Mouse (Mus musculus): ENCODE results near the gene P2rx7. TPM values are rescaled to one million over a fixed set of nuclear protein-coding genes. Genes with fewer than 3 reads are reported as not detected.
"Not testable (repeated sequence)": the region's sequence is repeated elsewhere in the genome, so short reads cannot be mapped to it uniquely, and the experiment has no call there.

Gene P2rx7
- polyA plus RNA-seq, 1 experiment from 2014 or later, result 0.33 TPM

- no peak overlapping the region for H3K4me3 ChIP-seq
- no peak for DNase-seq (ENCODE audit: low spot score)
- H3K4me1 ChIP-seq, result peaks cover 46% of the 10 kb centered on the region
- H3K27ac ChIP-seq, result no peak overlapping the region
- H3K36me3 ChIP-seq, result 0 out of 2 replicates have a peak, but pooled peaks cover 3% of the 10 kb centered on the region
- H3K9me3 ChIP-seq, result no peaks in the 10 kb centered on the region
- H3K27me3 ChIP-seq (ENCODE audit: insufficient read depth, poor library complexity, severe bottlenecking), result no peaks in the 10 kb centered on the region
- 62% methylated on average over 8 of the region's 8 CpGs for WGBS
Observed at GRCm38 (mm10) chr5:122649264-122649663, 5.6 kb downstream of the P2rx7 start.

GRCm38 (mm10) chr5:122650100-122650499 is 6.4 kb downstream of the P2rx7 start:
- H3K27ac ChIP-seq, result no peak overlapping the region; the same call in 1 of the 2 replicates
- no peaks in the 10 kb centered on the region for H3K27me3 ChIP-seq (ENCODE audit: insufficient read depth, poor library complexity, severe bottlenecking)
- no peak overlapping the region for H3K4me3 ChIP-seq
- WGBS, result 86% methylated on average over 8 of the region's 8 CpGs
- peaks cover 52% of the 10 kb centered on the region for H3K4me1 ChIP-seq
- H3K36me3 ChIP-seq, result 0 out of 2 replicates have a peak, but pooled peaks cover 3% of the 10 kb centered on the region
- no peaks in the 10 kb centered on the region for H3K9me3 ChIP-seq
- DNase-seq (ENCODE audit: low spot score), result no peak

GRCm38 (mm10) chr5:122652506-122652905 is 8.8 kb downstream of the P2rx7 start:
- Histone ChIP-seq H3K27ac (peak overlapping the region; percentile 82), H3K27me3 (ENCODE audit: insufficient read depth, poor library complexity, severe bottlenecking) (no peaks in the 10 kb centered on the region), H3K4me3 (peak overlapping the region; percentile 10; the same call in 1 of the 2 replicates), H3K36me3 (0 out of 2 replicates have a peak, but pooled peaks cover 3% of the 10 kb centered on the region), H3K9me3 (no peaks in the 10 kb centered on the region), H3K4me1 (peaks cover 37% of the 10 kb centered on the region)
- 21% methylated on average over 7 of the region's 7 CpGs for WGBS
- peak; percentile 93 for DNase-seq (ENCODE audit: low spot score)

GRCm38 (mm10) chr5:122653112-122653445 is 9.4 kb downstream of the P2rx7 start:
- Histone ChIP-seq H3K4me1 (peaks cover 37% of the 10 kb centered on the region), H3K27ac (peak overlapping the region; percentile 82), H3K27me3 (ENCODE audit: insufficient read depth, poor library complexity, severe bottlenecking) (no peaks in the 10 kb centered on the region), H3K4me3 (no peak overlapping the region), H3K36me3 (0 out of 2 replicates have a peak, but pooled peaks cover 2% of the 10 kb centered on the region), H3K9me3 (no peaks in the 10 kb centered on the region)
- WGBS, result 58% methylated on average over 10 of the region's 10 CpGs
- DNase-seq (ENCODE audit: low spot score), result no peak

- Histone ChIP-seq H3K4me3 (no peak overlapping the region), H3K4me1 (peaks cover 37% of the 10 kb centered on the region), H3K9me3 (no peaks in the 10 kb centered on the region), H3K27ac (peak overlapping the region; percentile 82), H3K36me3 (no peaks in the 10 kb centered on the region), H3K27me3 (ENCODE audit: insufficient read depth, poor library complexity, severe bottlenecking) (no peaks in the 10 kb centered on the region)
- 59% methylated on average over 15 of the region's 15 CpGs for WGBS
- DNase-seq (ENCODE audit: low spot score), result no peak
Observed at GRCm38 (mm10) chr5:122653446-122654267, 9.9 kb downstream of the P2rx7 start.

- WGBS, result 59% methylated on average over 5 of the region's 5 CpGs
- no peaks in the 10 kb centered on the region for H3K36me3 ChIP-seq
- no peak for DNase-seq (ENCODE audit: low spot score)
Observed at GRCm38 (mm10) chr5:122654268-122654573, 10.5 kb downstream of the P2rx7 start.

GRCm38 (mm10) chr5:122656808-122657207 is 13.1 kb downstream of the P2rx7 start:
- Histone ChIP-seq H3K27me3 (ENCODE audit: insufficient read depth, poor library complexity, severe bottlenecking) (no peaks in the 10 kb centered on the region), H3K4me1 (peaks cover 33% of the 10 kb centered on the region), H3K9me3 (no peaks in the 10 kb centered on the region), H3K4me3 (no peak overlapping the region), H3K27ac (no peak overlapping the region), H3K36me3 (no peaks in the 10 kb centered on the region)
- no peak for DNase-seq (ENCODE audit: low spot score)
- WGBS, result 86% methylated on average over 12 of the region's 12 CpGs

More at GRCm38 (mm10) chr5:122654268-122654573, 10.5 kb downstream of the P2rx7 start:
- Histone ChIP-seq H3K27ac (peak overlapping the region; percentile 82), H3K4me1 (peaks cover 37% of the 10 kb centered on the region), H3K9me3 (no peaks in the 10 kb centered on the region), H3K4me3 (no peak overlapping the region), H3K27me3 (ENCODE audit: insufficient read depth, poor library complexity, severe bottlenecking) (no peaks in the 10 kb centered on the region)

- Histone ChIP-seq H3K4me3 (no peak overlapping the region), H3K9me3 (no peaks in the 10 kb centered on the region), H3K36me3 (no peaks in the 10 kb centered on the region), H3K4me1 (peaks cover 15% of the 10 kb centered on the region), H3K27ac (peak overlapping the region; percentile 19; the same call in 1 of the 2 replicates), H3K27me3 (ENCODE audit: insufficient read depth, poor library complexity, severe bottlenecking) (no peaks in the 10 kb centered on the region)
- DNase-seq (ENCODE audit: low spot score), result no peak
- 92% methylated on average over 6 of the region's 6 CpGs for WGBS
Observed at GRCm38 (mm10) chr5:122662501-122662900, 18.8 kb downstream of the P2rx7 start.

GRCm38 (mm10) chr5:122665036-122665435 is 21.3 kb downstream of the P2rx7 start:
- Histone ChIP-seq H3K27ac (no peak overlapping the region), H3K4me1 (peaks cover 15% of the 10 kb centered on the region), H3K36me3 (no peaks in the 10 kb centered on the region), H3K27me3 (ENCODE audit: insufficient read depth, poor library complexity, severe bottlenecking) (no peaks in the 10 kb centered on the region), H3K4me3 (no peak overlapping the region), H3K9me3 (no peaks in the 10 kb centered on the region)
- no peak for DNase-seq (ENCODE audit: low spot score)
- WGBS, result 57% methylated on average over 5 of the region's 5 CpGs

- H3K36me3 ChIP-seq, result no peaks in the 10 kb centered on the region
- H3K27me3 ChIP-seq (ENCODE audit: insufficient read depth, poor library complexity, severe bottlenecking), result no peaks in the 10 kb centered on the region
- no peak for DNase-seq (ENCODE audit: low spot score)
- WGBS, result 76% methylated on average over 15 of the region's 15 CpGs
- H3K4me1 ChIP-seq, result peaks cover 8% of the 10 kb centered on the region; the same call in 1 of the 2 replicates
- no peaks in the 10 kb centered on the region for H3K9me3 ChIP-seq
- no peak overlapping the region for H3K4me3 ChIP-seq
- no peak overlapping the region for H3K27ac ChIP-seq
Observed at GRCm38 (mm10) chr5:122668981-122669897, 25.5 kb downstream of the P2rx7 start.

- 68% methylated on average over 7 of the region's 7 CpGs for WGBS
- not testable (repeated sequence) for H3K27me3 ChIP-seq (ENCODE audit: insufficient read depth, poor library complexity, severe bottlenecking)
Observed at GRCm38 (mm10) chr5:122671641-122672040, 27.9 kb downstream of the P2rx7 start.

GRCm38 (mm10) chr5:122672298-122672697 is 28.6 kb downstream of the P2rx7 start:
- no peaks in the 10 kb centered on the region for H3K27me3 ChIP-seq (ENCODE audit: insufficient read depth, poor library complexity, severe bottlenecking)
- H3K9me3 ChIP-seq, result no peaks in the 10 kb centered on the region
- H3K4me3 ChIP-seq, result no peak overlapping the region
- no peak overlapping the region for H3K27ac ChIP-seq
- no peak for DNase-seq (ENCODE audit: low spot score)
- no peaks in the 10 kb centered on the region for H3K4me1 ChIP-seq
- H3K36me3 ChIP-seq, result no peaks in the 10 kb centered on the region
- 82% methylated on average over 5 of the region's 5 CpGs for WGBS

More at GRCm38 (mm10) chr5:122671641-122672040, 27.9 kb downstream of the P2rx7 start:
- DNase-seq (ENCODE audit: low spot score); H3K36me3 ChIP-seq; H3K9me3 ChIP-seq; H3K27ac ChIP-seq; H3K4me1 ChIP-seq; H3K4me3 ChIP-seq: not testable (repeated sequence)

- 0 out of 2 replicates have a peak, but pooled peaks cover 3% of the 10 kb centered on the region for H3K4me1 ChIP-seq
- H3K27ac ChIP-seq, result no peak overlapping the region
- no peak overlapping the region for H3K4me3 ChIP-seq
- H3K27me3 ChIP-seq (ENCODE audit: insufficient read depth, poor library complexity, severe bottlenecking), result no peaks in the 10 kb centered on the region
- DNase-seq (ENCODE audit: low spot score), result no peak
- no peaks in the 10 kb centered on the region for H3K36me3 ChIP-seq
- H3K9me3 ChIP-seq, result no peaks in the 10 kb centered on the region
- WGBS, result 89% methylated on average over 8 of the region's 8 CpGs
Observed at GRCm38 (mm10) chr5:122676002-122676401, 32.3 kb downstream of the P2rx7 start.

All from heart, embryonic 10.5 days (tissue).